Mouse (Mus musculus): ENCODE results near the gene Ndufa6. TPM values are rescaled to one million over a fixed set of nuclear protein-coding genes. Genes with fewer than 3 reads are reported as not detected.

The Ndufa6 gene
- polyA plus RNA-seq, 1 experiment from 2014 or later: 383 TPM

DNA sequence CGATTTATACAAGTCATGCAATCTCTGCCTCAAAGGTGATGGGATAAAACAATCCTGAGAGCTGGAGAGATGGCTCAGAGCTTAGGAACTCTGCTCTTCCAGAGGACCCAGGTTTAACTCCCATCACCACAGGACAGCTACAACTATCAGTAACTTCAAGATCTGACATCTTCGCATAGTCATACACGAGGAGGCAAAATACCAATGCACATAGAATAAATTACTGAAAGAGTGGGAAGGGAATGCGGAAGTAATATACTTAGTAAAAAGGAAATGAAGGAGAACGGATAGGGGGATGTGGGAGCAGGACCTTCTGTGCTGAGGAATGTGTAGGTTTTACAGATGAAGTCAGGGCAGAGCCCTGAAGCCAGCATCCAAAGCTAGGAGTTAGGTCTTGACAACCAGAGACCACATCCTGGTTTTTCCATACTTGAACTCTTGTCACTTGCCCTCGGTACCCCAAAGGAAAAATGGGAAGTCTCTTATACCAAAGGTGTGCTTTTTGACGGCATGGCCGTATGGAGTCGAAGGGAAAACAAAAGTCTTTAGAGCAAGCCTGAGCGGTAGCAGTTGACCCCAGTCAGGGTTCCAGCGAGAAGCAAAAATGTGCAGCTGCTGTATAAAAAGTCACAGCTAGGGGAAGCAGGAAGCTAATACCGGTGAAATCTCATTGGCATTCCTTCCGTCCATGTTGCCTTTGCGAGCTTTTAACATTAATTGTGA, 7.4 kb downstream of the Ndufa6 start:
- peak overlapping the region; percentile 97 for H3K4me2 ChIP-seq
- WGBS: 62% methylated on average over 14 of the region's 14 CpGs

DNA sequence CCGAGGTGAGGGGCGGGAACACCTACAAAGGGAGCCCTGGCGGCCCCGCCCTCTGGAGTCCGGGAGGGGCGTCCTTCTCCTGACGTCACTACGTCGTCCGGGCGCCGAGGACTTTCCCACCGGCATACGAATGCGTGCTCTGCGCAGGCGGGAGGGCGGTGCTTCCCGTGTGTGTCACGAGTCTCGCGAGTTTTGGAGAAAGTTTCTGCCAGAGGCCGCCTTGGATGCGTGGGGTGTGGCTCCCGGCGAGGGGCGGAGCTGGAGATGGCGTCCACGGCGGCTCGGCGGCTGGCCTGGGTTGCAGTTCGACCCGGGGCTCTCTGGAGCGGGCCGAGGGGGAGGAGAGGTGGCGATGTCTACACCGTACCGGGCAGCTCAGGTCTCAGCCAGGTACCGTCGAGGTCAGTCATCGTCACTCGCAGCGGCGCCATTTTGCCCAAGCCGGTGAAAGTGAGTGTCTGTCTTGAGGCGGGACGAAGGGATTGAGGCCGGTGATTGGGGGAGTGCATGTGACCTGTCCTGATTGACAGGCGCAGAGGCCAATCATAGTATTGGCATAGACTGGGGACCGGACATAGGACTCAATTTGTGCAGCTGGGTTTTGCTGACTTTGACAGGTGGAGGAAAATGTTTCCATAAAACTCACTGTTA, 8.2 kb downstream of the Ndufa6 start:
- Histone ChIP-seq H3K36me3 (peaks cover 33% of the 10 kb centered on the region), H3K4me1 (replicated peaks) (peaks cover 35% of the 10 kb centered on the region), H3K4me2 (peak overlapping the region; percentile 97), H3K27ac (replicated peaks) (peak overlapping the region; percentile 86), H3K4me3 (peak overlapping the region; percentile 56), H3K27me3 (peaks cover 10% of the 10 kb centered on the region), H3K9ac (peak overlapping the region; percentile 79), H3K9me3 (no peaks in the 10 kb centered on the region)
- ATAC-seq (ENCODE audit: low read depth): peak; percentile 99
- under 1% methylated on average over 51 of the region's 51 CpGs for WGBS

More for the DNA sequence above, 7.4 kb downstream of the Ndufa6 start:
- 0 out of 2 replicates have a peak, but pooled peaks have one; percentile 3 for ATAC-seq (ENCODE audit: low read depth)
- Histone ChIP-seq H3K27ac (replicated peaks) (peak overlapping the region; percentile 86), H3K36me3 (peaks cover 35% of the 10 kb centered on the region), H3K9me3 (no peaks in the 10 kb centered on the region), H3K4me1 (replicated peaks) (peaks cover 31% of the 10 kb centered on the region), H3K9ac (peak overlapping the region; percentile 79), H3K27me3 (0 out of 2 replicates have a peak, but pooled peaks cover 5% of the 10 kb centered on the region), H3K4me3 (peak overlapping the region; percentile 56)

DNA sequence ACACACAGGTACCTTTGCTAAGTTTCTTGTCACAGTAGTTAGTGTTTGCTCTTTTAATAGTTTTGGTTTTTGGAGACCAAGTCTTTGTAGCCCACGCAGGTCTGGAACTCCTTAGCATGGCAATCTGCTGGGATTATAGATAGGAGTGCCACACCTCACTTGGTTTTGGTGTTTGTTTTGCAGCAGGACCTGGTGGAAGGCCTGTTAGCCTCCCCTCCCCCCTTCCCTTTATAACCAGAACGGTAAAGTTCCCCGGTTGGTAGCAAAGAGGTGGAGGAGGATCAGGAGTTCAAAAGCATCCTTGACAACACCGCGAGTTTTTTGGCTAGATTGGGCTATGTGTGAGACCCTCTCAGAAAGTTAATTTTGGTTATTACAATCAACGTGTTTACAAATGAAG, 9.2 kb downstream of the Ndufa6 start:
- no peak overlapping the region for H3K9ac ChIP-seq
- H3K9me3 ChIP-seq: no peaks in the 10 kb centered on the region
- peaks cover 20% of the 10 kb centered on the region for H3K27me3 ChIP-seq
- peaks cover 23% of the 10 kb centered on the region for H3K36me3 ChIP-seq
- no peak overlapping the region for H3K4me3 ChIP-seq
- WGBS: 93% methylated on average over 6 of the region's 6 CpGs
- peaks cover 37% of the 10 kb centered on the region for H3K4me1 ChIP-seq (replicated peaks)
- no peak for ATAC-seq (ENCODE audit: low read depth)
- no peak overlapping the region for H3K4me2 ChIP-seq
- no peak overlapping the region for H3K27ac ChIP-seq (replicated peaks)

DNA sequence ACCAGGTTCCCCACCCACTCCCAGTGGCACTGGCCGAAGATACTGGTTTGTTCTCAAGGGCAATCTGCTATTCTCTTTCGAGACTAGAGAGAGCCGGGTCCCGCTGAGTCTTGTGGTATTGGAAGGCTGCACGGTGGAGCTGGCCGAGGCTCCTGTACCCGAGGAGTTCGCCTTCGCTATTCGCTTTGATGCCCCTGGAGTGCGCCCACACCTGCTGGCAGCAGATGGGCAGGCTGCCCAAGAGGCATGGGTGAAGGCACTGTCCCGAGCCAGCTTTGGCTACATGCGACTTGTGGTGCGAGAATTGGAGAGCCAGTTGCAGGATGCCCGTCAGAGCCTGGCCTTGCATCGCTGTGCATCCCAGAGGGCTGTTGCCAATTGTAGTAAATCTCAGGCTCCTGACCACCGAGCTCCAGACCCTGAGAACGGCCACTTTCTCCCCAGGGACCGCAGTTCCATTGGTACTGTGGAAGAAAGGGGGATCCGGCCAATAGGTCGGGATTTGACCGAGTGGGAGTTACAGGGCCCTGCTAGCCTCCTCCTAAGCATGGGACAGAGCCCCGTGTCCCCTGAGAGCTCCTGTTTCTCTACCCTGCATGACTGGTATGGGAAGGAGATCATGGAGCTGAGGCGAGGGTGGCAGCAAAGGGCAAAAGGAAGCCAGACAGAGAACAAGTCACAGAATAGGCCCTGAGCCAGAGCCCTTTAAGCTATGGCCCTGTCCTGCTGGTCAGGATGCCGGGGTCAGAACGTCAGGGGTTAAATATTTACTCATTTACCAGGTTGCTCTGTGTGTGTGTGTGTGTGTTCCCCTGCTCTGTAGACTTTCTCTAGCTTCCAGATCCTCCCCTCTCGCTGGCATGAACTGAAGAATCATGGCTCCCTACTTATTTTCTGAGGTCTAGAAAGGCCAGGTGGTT, 10.5 kb downstream of the Ndufa6 start:
- Histone ChIP-seq H3K4me1 (replicated peaks) (peaks cover 37% of the 10 kb centered on the region), H3K9me3 (no peaks in the 10 kb centered on the region), H3K4me2 (no peak overlapping the region), H3K4me3 (no peak overlapping the region), H3K36me3 (peaks cover 9% of the 10 kb centered on the region), H3K9ac (no peak overlapping the region), H3K27ac (replicated peaks) (no peak overlapping the region), H3K27me3 (peaks cover 25% of the 10 kb centered on the region)
- 89% methylated on average over 27 of the region's 27 CpGs for WGBS
- no peak for ATAC-seq (ENCODE audit: low read depth)

DNA sequence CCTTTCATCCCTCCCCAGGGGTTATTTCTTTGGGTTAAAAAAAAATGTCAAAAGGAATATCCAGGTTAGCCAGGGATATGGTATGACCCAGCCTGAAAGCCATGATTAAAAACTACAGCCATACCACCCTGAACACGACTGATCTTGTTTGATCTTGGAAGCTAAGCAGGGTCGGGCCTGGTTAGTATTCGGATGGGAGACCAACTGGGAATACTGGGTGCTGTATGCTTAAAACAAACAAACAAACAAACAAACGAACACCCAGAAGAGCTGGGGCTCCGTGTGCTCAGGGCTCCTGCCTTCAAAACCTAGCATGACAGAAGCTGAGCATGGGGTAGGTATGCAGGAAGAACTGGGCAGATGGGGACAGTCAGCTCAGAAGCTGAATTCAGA, 11.6 kb downstream of the Ndufa6 start:
- 86% methylated on average over 5 of the region's 5 CpGs for WGBS
- H3K4me1 ChIP-seq (replicated peaks): peaks cover 36% of the 10 kb centered on the region
- H3K9ac ChIP-seq: no peak overlapping the region
- H3K36me3 ChIP-seq: no peaks in the 10 kb centered on the region
- no peak overlapping the region for H3K4me3 ChIP-seq
- no peaks in the 10 kb centered on the region for H3K9me3 ChIP-seq
- H3K27ac ChIP-seq (replicated peaks): no peak overlapping the region
- H3K4me2 ChIP-seq: 0 out of 2 replicates have a peak overlapping the region, but pooled peaks have one; percentile 54
- ATAC-seq (ENCODE audit: low read depth): no peak
- H3K27me3 ChIP-seq: peaks cover 25% of the 10 kb centered on the region

DNA sequence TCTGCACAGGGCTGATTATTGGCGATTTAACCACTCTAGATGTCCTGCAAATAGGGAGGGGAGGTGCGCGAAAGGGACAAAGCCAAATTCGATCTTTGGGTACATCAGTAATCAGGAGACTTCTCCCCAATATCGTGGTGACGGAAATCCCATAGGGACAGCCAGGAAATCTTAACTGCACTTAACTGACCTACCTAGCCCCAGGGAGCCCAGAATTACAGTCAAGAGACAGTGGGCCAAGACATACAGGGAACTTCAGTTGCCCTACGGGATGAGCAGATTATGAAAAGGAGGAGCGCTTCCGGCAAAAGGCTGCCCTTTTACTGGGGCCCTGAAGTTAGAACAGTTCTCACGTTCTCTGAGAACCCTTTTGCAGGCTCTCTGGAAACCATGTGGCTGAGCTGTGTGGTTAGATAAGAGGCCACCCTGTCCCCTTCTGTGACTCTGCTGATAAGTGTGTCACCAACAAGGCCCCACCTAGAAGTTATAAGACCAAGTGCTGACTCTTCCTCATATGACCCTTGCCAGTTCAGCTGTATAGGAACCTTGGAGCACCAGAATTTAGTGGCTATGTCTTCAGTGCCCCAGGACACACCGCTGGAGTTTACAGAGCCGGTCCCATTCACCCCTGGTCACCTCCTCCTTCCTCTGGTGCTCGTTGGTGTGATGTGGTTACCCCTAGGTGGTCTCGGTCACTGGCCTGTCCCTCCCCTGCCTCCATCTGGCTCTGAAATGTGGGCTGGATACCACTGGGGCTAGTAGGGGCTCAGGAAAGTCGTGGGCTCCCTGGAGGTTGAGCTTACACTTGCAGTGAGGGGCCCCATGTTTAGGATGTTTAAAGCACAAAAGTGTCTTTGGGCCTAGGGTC, 12.2 kb downstream of the Ndufa6 start:
- Histone ChIP-seq H3K27ac (replicated peaks) (peak overlapping the region; percentile 28; the same call in 1 of the 2 replicates), H3K4me3 (peak overlapping the region; percentile 34; the same call in 1 of the 2 replicates), H3K27me3 (peaks cover 25% of the 10 kb centered on the region), H3K9me3 (no peaks in the 10 kb centered on the region), H3K4me1 (replicated peaks) (peaks cover 36% of the 10 kb centered on the region), H3K4me2 (peak overlapping the region; percentile 54), H3K9ac (peak overlapping the region; percentile 65), H3K36me3 (no peaks in the 10 kb centered on the region)
- WGBS: 68% methylated on average over 15 of the region's 15 CpGs
- ATAC-seq (ENCODE audit: low read depth): no peak

DNA sequence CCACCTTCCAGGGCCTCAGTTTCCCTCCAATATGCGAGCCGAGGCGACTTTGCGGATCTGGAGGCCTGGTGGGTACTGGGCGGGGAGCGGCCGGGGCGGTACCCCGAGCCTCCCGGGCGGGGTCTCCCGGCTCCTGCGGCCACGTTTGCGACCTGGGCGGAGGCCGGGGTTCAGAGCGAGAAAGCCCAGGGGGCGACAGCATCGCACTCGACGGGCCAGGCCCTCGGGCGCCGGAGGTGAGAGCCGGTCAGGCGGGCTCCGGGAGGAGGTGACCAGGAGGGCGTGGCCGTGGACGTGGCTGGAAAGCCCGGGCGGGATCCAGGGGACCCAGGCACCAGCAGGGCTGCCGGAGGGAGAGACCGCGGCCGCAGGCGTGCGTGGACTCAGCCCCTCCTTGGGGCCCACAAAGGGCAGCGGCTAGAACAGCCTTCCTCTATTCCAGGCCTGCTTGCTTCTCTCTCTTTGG, 13.1 kb downstream of the Ndufa6 start:
- Histone ChIP-seq H3K4me3 (peak overlapping the region; percentile 34), H3K4me2 (peak overlapping the region; percentile 54), H3K9ac (peak overlapping the region; percentile 65), H3K9me3 (no peaks in the 10 kb centered on the region), H3K4me1 (replicated peaks) (peaks cover 39% of the 10 kb centered on the region), H3K27me3 (peaks cover 25% of the 10 kb centered on the region), H3K36me3 (no peaks in the 10 kb centered on the region; the same call in 1 of the 2 replicates), H3K27ac (replicated peaks) (peak overlapping the region; percentile 28; the same call in 1 of the 2 replicates)
- 3% methylated on average over 31 of the region's 40 CpGs for WGBS
- ATAC-seq (ENCODE audit: low read depth): no peak

DNA sequence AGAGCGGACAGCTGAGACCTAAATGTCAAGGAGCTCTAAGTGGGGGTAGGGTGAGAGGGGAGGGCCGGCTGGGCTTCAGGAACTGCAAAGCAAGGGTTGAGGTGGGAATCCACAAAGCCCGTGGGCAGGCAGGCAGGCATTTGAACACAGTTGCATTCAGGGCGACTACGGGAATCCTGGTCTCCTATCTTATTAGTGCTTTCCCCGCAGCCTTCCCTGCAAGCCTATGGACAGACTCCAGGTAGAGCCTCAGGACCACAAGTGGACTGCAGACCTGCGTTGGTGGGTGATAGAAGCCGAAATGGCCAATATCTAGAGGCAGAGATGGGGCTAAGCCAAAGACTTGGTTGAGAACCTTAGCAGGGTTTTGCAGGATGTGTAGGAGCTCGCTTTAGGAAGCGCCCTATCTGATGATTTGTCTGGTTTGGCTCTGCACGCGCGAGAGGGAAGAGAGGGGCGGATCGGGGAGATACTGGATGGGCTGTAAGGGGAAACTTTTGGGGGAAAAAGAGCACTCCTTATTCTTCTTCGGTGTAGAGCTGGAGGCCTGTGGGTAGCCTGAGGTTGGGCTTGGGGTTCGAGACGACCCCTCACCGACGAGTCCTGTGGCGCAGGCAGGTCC, 13.6 kb downstream of the Ndufa6 start:
- peak overlapping the region; percentile 65 for H3K9ac ChIP-seq
- peak overlapping the region; percentile 54 for H3K4me2 ChIP-seq
- 47% methylated on average over 21 of the region's 21 CpGs for WGBS
- peaks cover 4% of the 10 kb centered on the region for H3K36me3 ChIP-seq
- peaks cover 39% of the 10 kb centered on the region for H3K4me1 ChIP-seq (replicated peaks)
- H3K27ac ChIP-seq (replicated peaks): peak overlapping the region; percentile 28; the same call in 1 of the 2 replicates
- H3K9me3 ChIP-seq: no peaks in the 10 kb centered on the region
- no peak for ATAC-seq (ENCODE audit: low read depth)
- peaks cover 25% of the 10 kb centered on the region for H3K27me3 ChIP-seq
- peak overlapping the region; percentile 34 for H3K4me3 ChIP-seq

DNA sequence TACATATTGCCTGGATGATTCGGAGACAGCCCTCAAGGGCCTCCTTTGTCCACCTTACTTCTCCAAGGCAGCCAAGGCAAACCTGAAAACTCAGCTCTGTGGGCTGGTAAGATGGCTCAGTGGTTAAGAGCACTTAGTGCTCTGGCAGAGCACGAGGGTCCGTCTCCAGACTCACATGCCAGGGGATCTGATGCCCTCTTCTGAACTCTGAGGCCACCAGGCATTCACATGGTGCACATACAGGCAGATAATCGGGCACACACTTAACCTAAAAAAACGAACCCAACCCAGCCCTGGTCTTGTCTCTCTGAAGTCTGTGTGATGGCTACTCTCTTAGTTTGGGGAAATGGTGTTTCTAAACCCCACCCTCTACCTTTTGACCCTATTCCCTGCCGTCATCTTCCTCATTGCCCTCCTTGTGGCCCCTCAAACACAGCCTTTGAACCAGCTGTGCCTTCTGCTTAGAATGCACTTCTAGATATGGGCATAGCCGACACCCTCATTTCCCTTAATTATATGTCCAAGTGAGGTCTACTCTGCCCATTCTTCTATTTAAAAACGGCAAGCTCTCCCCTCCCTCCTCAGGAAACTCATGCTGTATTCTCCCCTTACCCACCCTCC, 14.4 kb downstream of the Ndufa6 start:
- Histone ChIP-seq H3K9me3 (no peaks in the 10 kb centered on the region), H3K4me3 (no peak overlapping the region), H3K4me1 (replicated peaks) (peaks cover 39% of the 10 kb centered on the region), H3K36me3 (peaks cover 12% of the 10 kb centered on the region), H3K27me3 (peaks cover 25% of the 10 kb centered on the region), H3K9ac (no peak overlapping the region), H3K27ac (replicated peaks) (no peak overlapping the region; the same call in 1 of the 2 replicates), H3K4me2 (0 out of 2 replicates have a peak overlapping the region, but pooled peaks have one; percentile 65)
- 78% methylated on average over 8 of the region's 8 CpGs for WGBS
- ATAC-seq (ENCODE audit: low read depth): no peak

DNA sequence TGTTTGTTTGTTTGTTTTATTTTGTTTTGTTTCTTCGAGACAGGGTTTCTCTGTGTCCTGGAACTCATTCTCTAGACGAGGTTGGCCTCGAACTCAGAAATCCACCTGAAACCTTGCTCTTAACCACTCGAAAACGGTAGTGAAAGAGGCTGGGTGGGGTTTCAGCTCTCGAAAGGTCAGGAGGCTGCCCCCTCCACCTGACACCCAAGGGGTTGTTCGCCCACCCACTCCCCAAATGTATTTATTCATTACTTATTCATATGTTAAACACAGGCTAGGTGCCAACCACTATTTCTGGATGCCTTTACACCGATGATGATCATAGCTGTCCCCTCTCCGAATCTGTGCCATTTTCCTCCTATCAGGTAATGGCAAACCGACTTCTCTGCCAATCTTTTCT, 15.0 kb downstream of the Ndufa6 start:
- Histone ChIP-seq H3K4me3 (peak overlapping the region; percentile 58), H3K27me3 (peaks cover 25% of the 10 kb centered on the region), H3K4me2 (peak overlapping the region; percentile 65), H3K9ac (peak overlapping the region; percentile 73), H3K27ac (replicated peaks) (no peak overlapping the region), H3K36me3 (peaks cover 18% of the 10 kb centered on the region), H3K9me3 (no peaks in the 10 kb centered on the region), H3K4me1 (replicated peaks) (peaks cover 39% of the 10 kb centered on the region)
- no peak; the same call in 1 of the 2 replicates for ATAC-seq (ENCODE audit: low read depth)
- 57% methylated on average over 10 of the region's 10 CpGs for whole genome bisulfite sequencing
